Mouse (Mus musculus) heart, embryonic 16.5 days (tissue): ENCODE measurements at regions not wholly inside any gene's neighbourhood (a gene's known extent, or its start where the extent isn't known, plus 50 kb on each side); places are given as distances from the start of the nearest gene placed in this dataset.
A peak's percentile ranks its signal among the peaks of the same experiment; 100 is the strongest.

ENCODE experiments used
- ATAC-seq: fragments of 200-750 bp; cut with Nextera tagmentation; replicated peaks from 2 replicates; pipeline ENCODE4 v1.8.0; 2017; ENCODE audit warnings: moderate number of reproducible peaks; ENCODE audit not compliant: insufficient read depth, low FRiP score; ENCODE audit errors: extremely low read depth
- H3K27ac ChIP-seq: fragments of 300-500 bp; sonication (generic); 2 replicates; pipeline ENCODE4 v1.5.1; 2014; ENCODE audit warnings: mild to moderate bottlenecking, low read length, control low read depth, moderate library complexity
- H3K27me3 ChIP-seq: fragments of 300-500 bp; sonication (generic); 2 replicates; pipeline ENCODE4 v1.6.1; 2014; ENCODE audit warnings: low read length, mixed read lengths; ENCODE audit not compliant: control insufficient read depth, insufficient read depth
- H3K36me3 ChIP-seq: fragments of 300-500 bp; sonication (generic); 2 replicates; pipeline ENCODE4 v1.6.1; 2014; ENCODE audit not compliant: control insufficient read depth, insufficient read depth
- H3K4me1 ChIP-seq: fragments of 300-500 bp; sonication (generic); 2 replicates; pipeline ENCODE4 v1.6.1; 2014; ENCODE audit warnings: low read length, mixed read lengths; ENCODE audit not compliant: control insufficient read depth, insufficient read depth
- H3K4me2 ChIP-seq: fragments of 300-500 bp; sonication (generic); 2 replicates; pipeline ENCODE4 v1.6.1; 2014; ENCODE audit warnings: low read depth, mild to moderate bottlenecking, control low read depth, low read length
- H3K4me3 ChIP-seq: fragments of 300-500 bp; sonication (generic); 2 replicates; pipeline ENCODE4 v1.5.1; 2014; ENCODE audit warnings: mild to moderate bottlenecking, control low read depth, low read length
- H3K9ac ChIP-seq: fragments of 300-500 bp; sonication (generic); 2 replicates; pipeline ENCODE4 v1.6.1; 2014; ENCODE audit warnings: low read length, control low read depth
- H3K9me3 ChIP-seq: fragments of 300-500 bp; sonication (generic); replicated peaks from 2 replicates; pipeline ENCODE4 v1.6.1; 2016; ENCODE audit warnings: low read length; ENCODE audit not compliant: control insufficient read depth
- WGBS: fragments of 180-500 bp; shearing (Covaris S2); extraction: QIAGEN DNeasy Blood & Tissue Kit; methylation state at CpG from one replicate; pipeline ENCODE4 v1.1.7; 2014; 5-methylcytosine and 5-hydroxymethylcytosine counted together

DNA sequence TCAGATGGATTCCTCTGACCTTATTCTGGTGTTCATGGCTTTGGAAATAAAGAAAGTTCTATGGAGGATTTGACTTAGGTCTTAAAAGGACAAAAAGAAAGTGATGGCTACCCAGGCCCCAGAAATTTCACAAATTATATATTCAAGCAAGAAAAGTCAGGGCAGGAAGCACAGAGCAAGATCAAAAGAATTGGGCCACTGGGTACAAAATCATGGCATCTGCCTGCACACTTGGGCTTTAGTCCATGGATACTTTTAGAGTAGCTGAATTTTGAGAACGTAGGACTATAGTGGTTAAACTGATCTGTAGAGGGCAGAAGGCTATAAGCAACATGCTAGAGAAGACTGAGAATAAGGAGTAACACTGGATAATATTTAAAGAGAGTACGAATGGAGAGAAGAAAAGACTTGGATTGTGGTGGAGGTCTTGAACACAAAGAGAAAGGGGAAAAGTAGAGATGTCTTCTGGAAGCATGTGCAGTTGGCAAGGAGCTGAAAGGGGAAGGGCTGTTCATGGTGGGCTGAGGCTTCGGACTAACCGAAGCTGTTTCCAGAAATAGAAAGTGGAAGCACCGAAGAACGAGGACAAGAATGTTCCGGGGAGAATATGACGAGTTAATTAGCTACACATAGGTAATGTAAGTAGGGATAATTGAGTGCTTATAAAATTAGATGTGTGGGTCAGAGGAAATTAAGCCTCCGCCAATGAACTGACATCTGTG lies 168.2 kb upstream of the Itga4 start:
- H3K9ac ChIP-seq: peak overlapping the region; percentile 59

DNA sequence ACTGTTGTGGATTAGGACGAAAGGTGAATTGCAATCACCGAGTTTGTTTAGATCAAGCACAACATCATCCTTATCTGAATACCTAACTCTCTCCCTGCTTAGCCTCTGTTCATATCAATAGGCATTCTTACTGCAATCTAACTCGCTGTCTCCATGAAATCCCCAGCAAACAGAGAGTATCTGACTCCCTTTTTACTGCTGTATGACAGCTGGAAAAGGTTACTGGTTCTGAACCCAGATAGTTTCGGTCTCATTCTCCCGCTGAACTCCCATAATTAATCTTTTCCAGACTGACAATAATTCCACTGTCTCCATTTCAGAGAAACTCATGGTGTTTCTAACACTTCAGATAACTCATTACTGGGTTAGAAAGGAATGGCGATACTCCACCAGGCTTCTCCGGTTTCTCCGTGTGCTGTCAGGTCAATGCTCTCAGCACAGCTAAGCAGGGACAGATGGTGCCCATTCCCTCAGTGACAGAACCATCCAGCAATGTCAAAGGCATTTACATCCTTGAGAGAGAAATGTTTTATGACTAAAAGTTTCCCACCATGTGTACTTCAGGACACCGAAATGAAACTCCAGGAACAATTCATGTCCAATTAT lies 167.5 kb upstream of the Itga4 start:
- peak overlapping the region; percentile 59 for H3K9ac ChIP-seq
- H3K27ac ChIP-seq: no peak overlapping the region; the same call in 1 of the 2 replicates
- H3K36me3 ChIP-seq: no peaks in the 10 kb centered on the region
- H3K4me2 ChIP-seq: peak overlapping the region; percentile 68
- H3K9me3 ChIP-seq: no peaks in the 10 kb centered on the region
- no peaks in the 10 kb centered on the region for H3K27me3 ChIP-seq
- H3K4me3 ChIP-seq: peak overlapping the region; percentile 48
- ATAC-seq: 0 out of 2 replicates have a peak, but pooled peaks have one; percentile 14
- WGBS: 48% methylated on average over 9 of the region's 9 CpGs
- peaks cover 6% of the 10 kb centered on the region for H3K4me1 ChIP-seq

More for the DNA sequence above, 168.2 kb upstream of the Itga4 start:
- Histone ChIP-seq H3K36me3 (no peaks in the 10 kb centered on the region), H3K4me1 (peaks cover 6% of the 10 kb centered on the region), H3K9me3 (no peaks in the 10 kb centered on the region), H3K4me3 (peak overlapping the region; percentile 48), H3K4me2 (peak overlapping the region; percentile 68), H3K27me3 (no peaks in the 10 kb centered on the region), H3K27ac (peak overlapping the region; percentile 31)
- WGBS: 28% methylated on average over 9 of the region's 9 CpGs
- peak; percentile 55; the same call in 1 of the 2 replicates for ATAC-seq

DNA sequence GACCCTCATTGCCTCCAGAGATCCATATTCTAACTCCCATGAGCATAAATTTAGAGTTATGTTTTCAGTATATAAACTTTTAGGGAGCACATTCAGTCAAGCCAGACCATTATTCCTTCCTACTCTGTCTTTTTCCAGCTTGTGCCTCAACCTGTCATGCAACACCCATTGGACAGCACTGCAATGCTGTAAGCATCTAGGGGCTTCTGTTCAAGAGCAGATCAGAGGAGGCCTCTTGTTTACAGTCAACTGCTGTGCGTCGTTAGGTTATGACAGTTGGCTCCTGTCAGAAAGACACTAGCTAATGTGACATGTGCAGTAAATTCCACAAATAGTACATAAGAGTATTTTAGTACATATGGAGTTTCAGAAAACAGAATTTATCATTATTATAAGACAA lies 165.0 kb upstream of the Itga4 start:
- no peak overlapping the region for H3K4me2 ChIP-seq
- H3K36me3 ChIP-seq: no peaks in the 10 kb centered on the region
- no peak overlapping the region for H3K9ac ChIP-seq
- no peaks in the 10 kb centered on the region for H3K9me3 ChIP-seq
- no peak for ATAC-seq
- no peak overlapping the region for H3K4me3 ChIP-seq
- no peak overlapping the region for H3K27ac ChIP-seq
- no peaks in the 10 kb centered on the region for H3K27me3 ChIP-seq
- H3K4me1 ChIP-seq: peaks cover 6% of the 10 kb centered on the region
- WGBS: 78% methylated on average over 2 of the region's 2 CpGs

DNA sequence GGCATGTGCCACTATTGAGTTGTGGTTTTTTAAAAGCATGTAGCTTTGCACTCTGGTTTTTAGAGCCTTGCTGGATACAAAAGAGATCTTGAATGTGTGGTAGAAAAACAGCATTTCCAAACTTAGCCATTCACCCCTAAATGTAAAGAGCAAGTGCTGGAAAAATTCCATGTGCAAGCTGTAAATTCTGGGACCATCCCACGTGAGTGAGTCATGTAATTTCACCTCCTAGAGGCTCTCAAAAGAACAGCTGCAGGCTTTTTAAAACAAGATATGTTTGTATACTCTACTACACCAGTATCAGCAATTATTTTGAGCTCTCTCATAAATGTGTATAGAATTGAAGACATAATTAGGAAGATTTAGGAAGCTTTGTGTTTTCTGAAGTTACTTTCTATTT lies 160.9 kb upstream of the Itga4 start:
- H3K27ac ChIP-seq: no peak overlapping the region
- 19% methylated on average over 1 of the region's 1 CpGs for WGBS
- H3K36me3 ChIP-seq: no peaks in the 10 kb centered on the region
- H3K4me1 ChIP-seq: no peaks in the 10 kb centered on the region
- no peak overlapping the region for H3K4me2 ChIP-seq
- no peak overlapping the region for H3K9ac ChIP-seq
- H3K27me3 ChIP-seq: no peaks in the 10 kb centered on the region
- H3K9me3 ChIP-seq: no peaks in the 10 kb centered on the region
- H3K4me3 ChIP-seq: no peak overlapping the region
- ATAC-seq: no peak

DNA sequence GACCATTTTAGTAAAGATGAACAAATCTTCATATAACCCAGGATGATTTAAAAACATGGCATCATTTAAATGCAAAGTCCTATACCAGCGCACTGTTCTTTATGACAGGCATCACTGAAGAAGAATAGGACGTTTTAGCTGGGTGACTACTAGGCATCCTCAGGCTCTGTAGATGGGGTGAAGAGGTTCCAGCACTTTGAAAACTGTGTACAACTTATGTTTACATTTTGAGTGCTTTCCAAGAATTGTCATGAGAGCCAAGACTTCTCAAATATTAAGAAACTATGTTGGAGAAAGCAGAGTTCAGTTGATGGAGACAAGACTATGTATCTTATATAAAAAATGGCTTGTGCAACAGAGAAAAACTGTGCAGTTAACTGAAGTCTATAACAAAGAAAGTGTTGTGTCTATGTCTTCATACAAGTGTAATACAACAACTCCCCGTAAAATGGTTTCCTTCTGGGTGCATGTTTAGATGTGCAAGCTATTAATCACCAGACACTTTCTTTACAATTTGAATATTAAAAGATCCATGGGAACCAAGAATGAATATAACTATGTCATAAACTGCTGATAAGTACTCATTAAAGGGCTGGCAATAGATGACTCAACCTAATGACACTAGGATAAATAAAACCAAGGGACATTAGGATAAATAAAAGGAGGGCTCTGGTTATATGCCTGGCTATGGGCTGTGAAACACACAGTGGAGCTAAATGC lies 158.5 kb upstream of the Itga4 start:
- Histone ChIP-seq H3K27me3 (no peaks in the 10 kb centered on the region), H3K4me3 (no peak overlapping the region), H3K27ac (no peak overlapping the region), H3K4me1 (no peaks in the 10 kb centered on the region), H3K36me3 (no peaks in the 10 kb centered on the region), H3K4me2 (no peak overlapping the region), H3K9me3 (no peaks in the 10 kb centered on the region), H3K9ac (no peak overlapping the region)
- ATAC-seq: no peak
- WGBS: 77% methylated on average over 3 of the region's 3 CpGs

DNA sequence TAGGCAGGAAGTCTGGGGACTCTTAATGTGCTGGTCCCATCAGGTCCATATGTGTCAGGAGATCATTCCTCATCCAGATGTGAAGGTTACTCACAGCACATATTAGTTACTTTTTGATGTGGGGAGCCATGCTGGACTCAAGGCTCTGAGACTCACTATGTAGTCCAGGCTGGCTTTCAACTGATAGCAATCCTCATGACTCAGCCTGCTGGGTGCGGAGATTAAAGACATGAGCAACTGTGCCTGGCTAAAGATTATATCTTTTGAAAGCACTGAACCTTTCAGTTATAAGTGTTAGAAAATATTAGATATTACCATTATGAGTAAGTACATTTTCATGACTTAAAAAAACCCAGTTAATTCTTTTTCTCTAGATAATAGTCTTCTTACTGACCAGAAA lies 155.6 kb upstream of the Itga4 start:
- 86% methylated on average over 1 of the region's 1 CpGs for WGBS
- Histone ChIP-seq H3K4me2 (no peak overlapping the region), H3K36me3 (no peaks in the 10 kb centered on the region), H3K27me3 (no peaks in the 10 kb centered on the region), H3K4me3 (no peak overlapping the region), H3K9me3 (no peaks in the 10 kb centered on the region), H3K27ac (no peak overlapping the region), H3K9ac (no peak overlapping the region), H3K4me1 (no peaks in the 10 kb centered on the region)
- no peak for ATAC-seq

DNA sequence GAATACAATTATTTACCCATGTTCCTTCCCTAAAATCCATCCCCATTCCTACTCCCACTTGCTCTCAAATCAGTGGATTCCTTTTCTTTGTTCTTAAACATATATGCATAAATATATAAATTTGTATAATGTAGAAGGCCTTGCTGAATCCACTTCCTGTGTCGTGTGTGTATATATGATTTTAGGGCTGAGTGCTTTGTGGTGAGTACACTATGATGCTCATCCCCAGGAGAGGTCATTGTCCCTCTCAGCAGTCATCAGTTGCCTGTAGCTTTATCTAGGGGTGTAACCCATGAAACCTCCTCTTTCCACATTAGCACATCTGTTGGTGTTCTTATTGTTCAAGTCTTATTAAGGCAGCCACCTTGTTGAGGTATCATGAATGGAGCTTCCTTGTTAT lies 143.6 kb upstream of the Itga4 start:
- Histone ChIP-seq H3K9ac (no peak overlapping the region), H3K9me3 (no peaks in the 10 kb centered on the region), H3K27me3 (no peaks in the 10 kb centered on the region), H3K27ac (no peak overlapping the region), H3K4me1 (no peaks in the 10 kb centered on the region), H3K4me2 (no peak overlapping the region), H3K36me3 (no peaks in the 10 kb centered on the region), H3K4me3 (no peak overlapping the region)
- ATAC-seq: no peak
- WGBS: 83% methylated on average over 1 of the region's 1 CpGs

DNA sequence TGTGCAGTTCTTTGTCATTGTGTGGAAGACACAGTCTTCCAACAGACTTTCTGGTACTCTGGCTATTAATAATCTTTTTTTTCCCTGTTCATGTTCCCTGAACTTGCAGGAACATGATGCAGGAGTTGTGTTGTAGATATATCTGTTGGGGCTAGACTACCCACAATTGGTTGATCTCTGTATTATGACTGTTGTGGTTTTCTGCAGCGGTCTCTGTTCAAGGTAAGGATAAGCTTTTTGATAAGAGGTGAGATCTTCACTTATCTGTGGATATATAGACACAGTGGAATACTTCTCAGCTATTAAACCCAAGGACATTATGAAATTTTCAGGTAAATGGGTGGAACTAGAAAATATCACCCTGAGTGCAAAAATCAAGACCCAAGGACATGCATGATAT lies 143.2 kb upstream of the Itga4 start:
- Histone ChIP-seq H3K9ac (no peak overlapping the region), H3K4me2 (no peak overlapping the region), H3K27me3 (no peaks in the 10 kb centered on the region), H3K36me3 (no peaks in the 10 kb centered on the region), H3K4me1 (no peaks in the 10 kb centered on the region), H3K9me3 (no peaks in the 10 kb centered on the region), H3K27ac (no peak overlapping the region), H3K4me3 (no peak overlapping the region)
- no peak for ATAC-seq
- 83% methylated on average over 1 of the region's 1 CpGs for WGBS
